Mouse (Mus musculus) CH12.LX (cell line): Measurements from ENCODE around the gene Pcgf1.

Source experiments
- CHD2 ChIP-seq: IDR thresholded peaks from 2 replicates; pipeline ENCODE4 v1.6.1; 2011; ENCODE audit warnings: low read length, improper control_type of control experiment
- CTCF ChIP-seq, 2 experiments: IDR thresholded peaks in 1 of 2; conservative IDR thresholded peaks in 1 of 2; 2 replicates each; pipeline ENCODE4 v1.5.1; 2011 to 2012; ENCODE audit warnings: low read depth in 2 of 2, low read length in 2 of 2, improper control_type of control experiment in 1 of 2, inconsistent platforms in 1 of 2, mild to moderate bottlenecking in 1 of 2, moderate library complexity in 1 of 2
- EP300 ChIP-seq: IDR thresholded peaks from 2 replicates; pipeline ENCODE4 v1.6.1; 2011; ENCODE audit warnings: low read length, improper control_type of control experiment
- GABPA ChIP-seq: IDR thresholded peaks from 2 replicates; pipeline ENCODE4 v1.6.1; 2012; ENCODE audit warnings: low read depth, low read length, improper control_type of control experiment, inconsistent platforms; ENCODE audit not compliant: insufficient replicate concordance
- HCFC1 ChIP-seq: IDR thresholded peaks from 2 replicates; pipeline ENCODE4 v1.6.1; 2012; ENCODE audit warnings: low read depth, mild to moderate bottlenecking, inconsistent platforms, low read length, improper control_type of control experiment
- JUN ChIP-seq: IDR thresholded peaks from 2 replicates; pipeline ENCODE4 v1.6.1; 2011; ENCODE audit warnings: low read depth, mild to moderate bottlenecking, low read length, improper control_type of control experiment, moderate library complexity; ENCODE audit not compliant: insufficient read depth
- KAT2A ChIP-seq: IDR thresholded peaks from 2 replicates; pipeline ENCODE4 v1.6.1; 2012; ENCODE audit warnings: low read length, improper control_type of control experiment, inconsistent platforms; ENCODE audit not compliant: insufficient replicate concordance
- MAFK ChIP-seq: IDR thresholded peaks from 2 replicates; pipeline ENCODE4 v1.6.1; 2011; ENCODE audit warnings: low read length, improper control_type of control experiment; ENCODE audit not compliant: insufficient replicate concordance
- MAX ChIP-seq: IDR thresholded peaks from 2 replicates; pipeline ENCODE4 v1.6.1; 2011; ENCODE audit warnings: low read length, improper control_type of control experiment
- MXI1 ChIP-seq: IDR thresholded peaks from 2 replicates; pipeline ENCODE4 v1.6.1; 2011; ENCODE audit warnings: mild to moderate bottlenecking, low read depth, low read length, improper control_type of control experiment
- POLR2A ChIP-seq: IDR thresholded peaks from 2 replicates; pipeline ENCODE4 v1.6.1; 2011; ENCODE audit warnings: low read depth, mild to moderate bottlenecking, improper control_type of control experiment, low read length
- TCF12 ChIP-seq: IDR thresholded peaks from 2 replicates; pipeline ENCODE4 v1.6.1; 2014; ENCODE audit warnings: low read depth, mild to moderate bottlenecking, inconsistent platforms, low read length, improper control_type of control experiment
- ZC3H11A ChIP-seq: IDR thresholded peaks from 2 replicates; pipeline ENCODE4 v1.6.1; 2012; ENCODE audit warnings: low read depth, mild to moderate bottlenecking, inconsistent platforms, low read length, improper control_type of control experiment
- ZKSCAN1 ChIP-seq: IDR thresholded peaks from 2 replicates; pipeline ENCODE4 v1.6.1; 2012; ENCODE audit warnings: low read depth, inconsistent platforms, low read length, improper control_type of control experiment, borderline replicate concordance

- TF ChIP-seq MAX (no peak), CTCF (conservative IDR thresholded peaks at IDR 0.05 in 1 of 2, IDR thresholded peaks at IDR 0.05 in 1 of 2; ENCODE audit: low read depth in 2 of 2, low read length in 2 of 2) (no peak), ZC3H11A (no peak), HCFC1 (no peak), MAFK (no peak), POLR2A (no peak), CHD2 (no peak), MXI1 (no peak), ZKSCAN1 (no peak), KAT2A (no peak), JUN (no peak), EP300 (no peak), TCF12 (no peak), GABPA (no peak)
These were observed 26.5 kb downstream of the Pcgf1 start for GRCm38 (mm10) chr6:83104158-83104557.
